Mouse (Mus musculus): Measurements from ENCODE around the gene Ahcyl2. TPM values are rescaled to one million over a fixed set of nuclear protein-coding genes. Genes with fewer than 3 reads are reported as not detected.

Gene Ahcyl2
- polyA plus RNA-seq, 2 experiments, result 20.8 to 23.3 TPM

- Histone ChIP-seq H3K9me3 (ENCODE audit: control insufficient read depth, low read length) (0 out of 2 replicates have a peak, but pooled peaks cover 3% of the 10 kb centered on the region), H3K9ac (ENCODE audit: low read depth, low read length, severe bottlenecking) (no peak overlapping the region), H3K4me3 (replicated peaks; ENCODE audit: low read length) (no peak overlapping the region), H3K36me3 (ENCODE audit: control insufficient read depth, insufficient read depth, low read length) (peaks cover 7% of the 10 kb centered on the region; the same call in 1 of the 2 replicates), H3K27me3 (ENCODE audit: control insufficient read depth, insufficient read depth, low read length) (no peaks in the 10 kb centered on the region), H3K27ac (replicated peaks; ENCODE audit: low read depth, low read length) (no peak overlapping the region), H3K4me1 (ENCODE audit: control insufficient read depth, insufficient read depth, low read length) (peaks cover 5% of the 10 kb centered on the region), H3K4me2 (replicated peaks; ENCODE audit: low read depth, low read length, severe bottlenecking) (no peak overlapping the region)
- WGBS, result 78% methylated on average over 3 of the region's 3 CpGs
- TF ChIP-seq POLR2A (IDR thresholded peaks at IDR 0.05; ENCODE audit: borderline replicate concordance, extremely low read depth, insufficient read depth, insufficient read length), result no peak
- DNase-seq (ENCODE audit: low spot score) (peak; percentile 18), ATAC-seq (ENCODE audit: low FRiP score, low read depth) (no peak)
Observed at GRCm38 (mm10) chr6:29860238-29860637, 92.4 kb downstream of the Ahcyl2 start.

GRCm38 (mm10) chr6:29864926-29865325 lies 97.1 kb downstream of the Ahcyl2 start:
- Histone ChIP-seq H3K36me3 (ENCODE audit: control insufficient read depth, insufficient read depth, low read length) (peaks cover 7% of the 10 kb centered on the region; the same call in 1 of the 2 replicates), H3K4me2 (replicated peaks; ENCODE audit: low read depth, low read length, severe bottlenecking) (no peak overlapping the region), H3K9me3 (ENCODE audit: control insufficient read depth, low read length) (0 out of 2 replicates have a peak, but pooled peaks cover 3% of the 10 kb centered on the region), H3K4me1 (ENCODE audit: control insufficient read depth, insufficient read depth, low read length) (no peaks in the 10 kb centered on the region), H3K27me3 (ENCODE audit: control insufficient read depth, insufficient read depth, low read length) (no peaks in the 10 kb centered on the region), H3K9ac (ENCODE audit: low read depth, low read length, severe bottlenecking) (no peak overlapping the region), H3K4me3 (replicated peaks; ENCODE audit: low read length) (no peak overlapping the region), H3K27ac (replicated peaks; ENCODE audit: low read depth, low read length) (no peak overlapping the region)
- TF ChIP-seq POLR2A (IDR thresholded peaks at IDR 0.05; ENCODE audit: borderline replicate concordance, extremely low read depth, insufficient read depth, insufficient read length), result no peak
- WGBS, result 81% methylated on average over 2 of the region's 2 CpGs
- no peak for DNase-seq (ENCODE audit: low spot score)
- no peak for ATAC-seq (ENCODE audit: low FRiP score, low read depth)

- 0 out of 2 replicates have a peak, but pooled peaks cover 3% of the 10 kb centered on the region for H3K9me3 ChIP-seq (ENCODE audit: control insufficient read depth, low read length)
- no peaks in the 10 kb centered on the region for H3K4me1 ChIP-seq (ENCODE audit: control insufficient read depth, insufficient read depth, low read length)
- no peak overlapping the region for H3K4me2 ChIP-seq (replicated peaks; ENCODE audit: low read depth, low read length, severe bottlenecking)
- WGBS, result 80% methylated on average over 9 of the region's 9 CpGs
- H3K4me3 ChIP-seq (replicated peaks; ENCODE audit: low read length), result no peak overlapping the region
- no peak for DNase-seq (ENCODE audit: low spot score)
- H3K27ac ChIP-seq (replicated peaks; ENCODE audit: low read depth, low read length), result no peak overlapping the region
- H3K36me3 ChIP-seq (ENCODE audit: control insufficient read depth, insufficient read depth, low read length), result peaks cover 21% of the 10 kb centered on the region
- H3K9ac ChIP-seq (ENCODE audit: low read depth, low read length, severe bottlenecking), result no peak overlapping the region
- ATAC-seq (ENCODE audit: low FRiP score, low read depth), result no peak
- no peaks in the 10 kb centered on the region for H3K27me3 ChIP-seq (ENCODE audit: control insufficient read depth, insufficient read depth, low read length)
- no peak for TF ChIP-seq POLR2A (IDR thresholded peaks at IDR 0.05; ENCODE audit: borderline replicate concordance, extremely low read depth, insufficient read depth, insufficient read length)
Observed at GRCm38 (mm10) chr6:29866935-29867724, 99.3 kb downstream of the Ahcyl2 start.

- Histone ChIP-seq H3K27ac (replicated peaks; ENCODE audit: low read depth, low read length) (no peak overlapping the region), H3K4me2 (replicated peaks; ENCODE audit: low read depth, low read length, severe bottlenecking) (no peak overlapping the region), H3K36me3 (ENCODE audit: control insufficient read depth, insufficient read depth, low read length) (peaks cover 19% of the 10 kb centered on the region), H3K9me3 (ENCODE audit: control insufficient read depth, low read length) (no peaks in the 10 kb centered on the region), H3K27me3 (ENCODE audit: control insufficient read depth, insufficient read depth, low read length) (no peaks in the 10 kb centered on the region), H3K9ac (ENCODE audit: low read depth, low read length, severe bottlenecking) (no peak overlapping the region), H3K4me1 (ENCODE audit: control insufficient read depth, insufficient read depth, low read length) (no peaks in the 10 kb centered on the region), H3K4me3 (replicated peaks; ENCODE audit: low read length) (no peak overlapping the region)
- no peak for ATAC-seq (ENCODE audit: low FRiP score, low read depth)
- no peak for DNase-seq (ENCODE audit: low spot score)
- 56% methylated on average over 2 of the region's 2 CpGs for WGBS
- no peak for TF ChIP-seq POLR2A (IDR thresholded peaks at IDR 0.05; ENCODE audit: borderline replicate concordance, extremely low read depth, insufficient read depth, insufficient read length)
Observed at GRCm38 (mm10) chr6:29868341-29868895, 100.6 kb downstream of the Ahcyl2 start.

GRCm38 (mm10) chr6:29873654-29874053 lies 105.8 kb downstream of the Ahcyl2 start:
- Histone ChIP-seq H3K4me1 (ENCODE audit: control insufficient read depth, insufficient read depth, low read length) (no peaks in the 10 kb centered on the region), H3K9ac (ENCODE audit: low read depth, low read length, severe bottlenecking) (no peak overlapping the region), H3K4me2 (replicated peaks; ENCODE audit: low read depth, low read length, severe bottlenecking) (no peak overlapping the region), H3K4me3 (replicated peaks; ENCODE audit: low read length) (no peak overlapping the region), H3K27me3 (ENCODE audit: control insufficient read depth, insufficient read depth, low read length) (no peaks in the 10 kb centered on the region), H3K36me3 (ENCODE audit: control insufficient read depth, insufficient read depth, low read length) (peaks cover 22% of the 10 kb centered on the region), H3K9me3 (ENCODE audit: control insufficient read depth, low read length) (no peaks in the 10 kb centered on the region), H3K27ac (replicated peaks; ENCODE audit: low read depth, low read length) (no peak overlapping the region)
- no peak for TF ChIP-seq POLR2A (IDR thresholded peaks at IDR 0.05; ENCODE audit: borderline replicate concordance, extremely low read depth, insufficient read depth, insufficient read length)
- no peak for DNase-seq (ENCODE audit: low spot score)
- 77% methylated on average over 2 of the region's 2 CpGs for WGBS
- no peak for ATAC-seq (ENCODE audit: low FRiP score, low read depth)
